Mouse (Mus musculus) intestine, embryonic 14.5 days (tissue): ENCODE data around the gene Pon3. TPM values are rescaled to one million over a fixed set of nuclear protein-coding genes. Genes with fewer than 3 reads are reported as not detected.

Experiments used
- ATAC-seq: fragments of 200-750 bp; cut with Nextera tagmentation; replicated peaks from 2 replicates; pipeline ENCODE4 v1.8.0; 2017; ENCODE audit warnings: low read depth, moderate number of reproducible peaks, moderate TSS enrichment, moderate library complexity; ENCODE audit not compliant: low FRiP score, low TSS enrichment
- DNase-seq: peaks from one replicate; pipeline ENCODE4 v3.0.0-alpha.2; 2018; ENCODE audit warnings: low spot score
- H3K27ac ChIP-seq: fragments of 300-500 bp; sonication (generic); 2 replicates; pipeline ENCODE4 v1.5.1; 2014; ENCODE audit warnings: low read depth, mild to moderate bottlenecking, control low read depth
- H3K27me3 ChIP-seq: fragments of 300-500 bp; sonication (generic); replicated peaks from 2 replicates; pipeline ENCODE4 v1.6.1; 2014; ENCODE audit warnings: low read length, control low read depth; ENCODE audit not compliant: control insufficient read depth, insufficient read depth
- H3K36me3 ChIP-seq: fragments of 300-500 bp; sonication (generic); 2 replicates; pipeline ENCODE4 v1.6.1; 2014; ENCODE audit warnings: low read length, control low read depth; ENCODE audit not compliant: control insufficient read depth, insufficient read depth
- H3K4me1 ChIP-seq: fragments of 300-500 bp; sonication (generic); replicated peaks from 2 replicates; pipeline ENCODE4 v1.6.1; 2014; ENCODE audit warnings: low read length, control low read depth, mixed read lengths; ENCODE audit not compliant: control insufficient read depth, insufficient read depth
- H3K4me2 ChIP-seq: fragments of 300-500 bp; sonication (generic); 2 replicates; pipeline ENCODE4 v1.6.1; 2014; ENCODE audit warnings: low read length
- H3K4me3 ChIP-seq: fragments of 300-500 bp; sonication (generic); 2 replicates; pipeline ENCODE4 v1.5.1; 2014; ENCODE audit warnings: low read depth, low read length, control low read depth, mixed read lengths
- H3K9ac ChIP-seq: fragments of 300-500 bp; sonication (generic); 2 replicates; pipeline ENCODE4 v1.6.1; 2014; ENCODE audit warnings: mild to moderate bottlenecking, low read length
- H3K9me3 ChIP-seq: fragments of 300-500 bp; sonication (generic); 2 replicates; pipeline ENCODE4 v1.6.1; 2016; ENCODE audit warnings: low read length, control low read depth; ENCODE audit not compliant: control insufficient read depth
- WGBS: fragments of 180-500 bp; shearing (Covaris S2); extraction: QIAGEN DNeasy Blood & Tissue Kit; methylation state at CpG from one replicate; pipeline ENCODE4 v1.1.7; 2014; 5-methylcytosine and 5-hydroxymethylcytosine counted together
- polyA plus RNA-seq: library from polyadenylated mRNA; unstranded; fragments of >200 nt; fragmentation: Nextera tagmentation; extraction: Ambion mirVana; gene quantifications from 2 replicates; pipeline ENCODE4 v1.2.1, GENCODE M21; 2014

Gene Pon3
- polyA plus RNA-seq, 1 experiment from 2014 or later: 12.2 TPM

DNA sequence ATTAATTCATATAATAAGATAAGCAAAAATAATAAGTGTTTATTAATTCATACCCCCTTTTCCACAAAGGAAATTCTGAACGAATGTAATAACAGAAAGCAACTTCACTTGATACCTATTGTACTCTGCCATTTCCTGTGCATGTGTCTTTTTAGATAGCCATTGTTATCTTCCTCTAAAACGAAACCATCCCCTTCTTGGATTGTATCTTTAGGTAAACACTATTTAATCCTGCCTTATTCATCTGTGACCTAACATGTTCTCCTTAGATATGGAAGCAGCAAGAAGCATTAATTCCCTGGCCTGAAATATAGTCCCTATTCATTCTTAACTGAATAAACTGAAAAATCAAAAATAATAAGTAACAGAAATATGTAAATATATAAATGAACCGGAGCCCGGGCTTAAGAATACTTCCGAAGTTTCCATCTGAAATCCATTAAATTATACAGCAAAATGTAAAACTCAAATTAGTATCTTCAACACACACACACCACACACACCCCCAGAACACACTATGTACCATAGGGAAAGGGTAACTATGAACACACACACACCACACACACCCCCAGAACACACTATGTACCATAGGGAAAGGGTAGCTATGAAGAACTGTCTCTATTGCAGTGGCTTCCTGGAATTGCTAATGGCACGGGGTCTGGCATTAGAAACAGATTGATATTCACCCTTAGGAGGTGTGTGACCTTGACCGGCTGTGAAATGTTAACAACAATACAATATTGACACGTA is 7.3 kb upstream of the Pon3 start:
- Histone ChIP-seq H3K36me3 (peaks cover 9% of the 10 kb centered on the region; the same call in 1 of the 2 replicates), H3K27ac (no peak overlapping the region), H3K4me3 (no peak overlapping the region), H3K4me1 (no peaks in the 10 kb centered on the region), H3K9ac (no peak overlapping the region), H3K27me3 (no peaks in the 10 kb centered on the region), H3K9me3 (no peaks in the 10 kb centered on the region), H3K4me2 (no peak overlapping the region)
- ATAC-seq: no peak
- DNase-seq: no peak
- 79% methylated on average over 8 of the region's 8 CpGs for WGBS

DNA sequence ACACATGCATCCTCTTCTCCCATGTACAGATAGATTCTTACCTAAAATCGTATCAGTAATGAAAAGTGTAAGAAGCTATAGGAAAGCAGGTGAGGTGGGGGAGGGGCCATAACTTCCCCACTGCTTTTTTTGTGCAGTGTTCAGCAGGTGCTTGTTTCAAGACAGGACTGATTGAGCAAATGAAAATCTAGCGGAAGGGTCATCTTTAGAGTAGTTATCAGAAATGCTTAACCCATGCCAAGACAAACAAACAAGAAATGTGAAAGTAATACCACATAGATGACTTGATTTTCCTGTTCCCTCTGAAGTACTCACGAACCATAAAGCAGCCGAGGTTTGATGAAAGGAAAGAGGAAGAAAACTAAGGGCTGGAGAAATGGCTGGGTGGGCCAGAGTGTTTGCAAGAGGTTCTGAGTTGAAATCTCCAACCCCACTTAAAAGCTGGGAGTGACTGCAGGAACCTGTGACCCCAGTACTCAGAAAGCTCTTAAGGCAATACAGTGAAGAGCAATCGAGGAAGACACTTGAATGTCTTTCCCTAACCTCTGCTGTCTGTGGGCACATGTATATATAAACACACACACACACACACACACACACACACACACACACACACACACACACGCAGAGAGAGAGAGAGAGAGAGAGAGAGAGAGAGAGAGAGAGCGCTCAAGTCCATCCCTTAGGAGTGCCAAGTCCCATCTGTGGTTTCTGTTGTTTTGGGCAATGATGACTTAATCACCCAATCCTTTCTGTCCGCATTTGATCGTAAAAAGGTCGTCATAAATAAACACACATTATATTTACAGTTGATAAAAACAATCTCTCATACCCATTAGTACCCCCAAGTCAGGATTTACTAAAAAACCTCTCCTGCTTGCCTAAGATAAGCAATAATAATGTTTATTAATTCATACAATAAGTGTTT is 6.5 kb upstream of the Pon3 start:
- ATAC-seq: no peak
- 77% methylated on average over 9 of the region's 10 CpGs for WGBS
- Histone ChIP-seq H3K4me3 (no peak overlapping the region), H3K27ac (no peak overlapping the region), H3K36me3 (peaks cover 7% of the 10 kb centered on the region; the same call in 1 of the 2 replicates), H3K27me3 (no peaks in the 10 kb centered on the region), H3K9ac (no peak overlapping the region), H3K4me2 (no peak overlapping the region), H3K4me1 (no peaks in the 10 kb centered on the region), H3K9me3 (no peaks in the 10 kb centered on the region)
- no peak for DNase-seq

DNA sequence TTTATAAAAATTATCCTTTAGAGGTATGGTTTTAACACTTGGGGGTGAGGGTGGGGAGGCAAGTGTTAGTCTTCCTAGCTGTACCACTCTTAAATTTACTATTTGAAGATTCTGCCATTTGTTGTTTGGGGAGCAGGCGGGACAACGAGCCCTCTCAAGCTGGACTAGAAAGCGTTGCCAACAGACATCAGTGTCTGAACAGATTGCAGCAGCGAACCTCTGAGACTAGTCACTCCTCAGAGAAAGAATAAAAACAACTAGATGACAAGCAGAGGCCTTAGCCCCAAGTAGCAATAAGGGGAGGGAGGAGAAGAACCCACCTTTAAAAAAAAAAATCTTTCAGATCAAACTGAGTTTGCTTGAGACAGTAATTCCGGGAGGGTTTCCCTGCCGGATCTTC is 795 bp downstream of the Pon3 start:
- no peak for ATAC-seq
- peaks cover 3% of the 10 kb centered on the region; the same call in 1 of the 2 replicates for H3K4me1 ChIP-seq
- no peaks in the 10 kb centered on the region for H3K9me3 ChIP-seq
- H3K27me3 ChIP-seq: no peaks in the 10 kb centered on the region
- peak; percentile 52 for DNase-seq
- H3K4me3 ChIP-seq: peak overlapping the region; percentile 45
- H3K36me3 ChIP-seq: no peaks in the 10 kb centered on the region
- peak overlapping the region; percentile 48; the same call in 1 of the 2 replicates for H3K9ac ChIP-seq
- no peak overlapping the region for H3K27ac ChIP-seq
- WGBS: 40% methylated on average over 6 of the region's 6 CpGs
- H3K4me2 ChIP-seq: peak overlapping the region; percentile 73

DNA sequence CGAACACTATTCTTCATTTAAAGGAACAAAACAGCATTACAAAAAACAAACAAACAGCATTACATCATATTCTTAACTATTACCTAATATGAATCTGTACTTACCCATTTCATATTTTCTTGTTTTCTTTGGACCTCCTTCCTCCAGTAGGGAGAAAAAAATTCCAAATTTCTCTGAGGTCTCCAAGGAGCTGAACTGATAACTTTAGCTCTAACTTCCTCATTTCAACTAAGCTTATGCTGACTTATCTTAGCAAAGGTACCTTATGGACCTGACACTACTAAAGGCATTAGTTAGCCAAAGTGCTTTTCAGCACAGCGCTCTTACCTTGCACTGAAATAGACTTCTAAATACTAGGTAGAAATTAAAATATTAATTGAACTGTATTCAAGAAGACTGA is 1.2 kb downstream of the Pon3 start:
- H3K9me3 ChIP-seq: no peaks in the 10 kb centered on the region
- peak overlapping the region; percentile 73 for H3K4me2 ChIP-seq
- WGBS: 98% methylated on average over 2 of the region's 2 CpGs
- peaks cover 3% of the 10 kb centered on the region; the same call in 1 of the 2 replicates for H3K4me1 ChIP-seq
- no peak overlapping the region for H3K9ac ChIP-seq
- ATAC-seq (no peak), DNase-seq (no peak)
- no peak overlapping the region for H3K4me3 ChIP-seq
- H3K27ac ChIP-seq: no peak overlapping the region
- no peaks in the 10 kb centered on the region for H3K27me3 ChIP-seq
- no peaks in the 10 kb centered on the region for H3K36me3 ChIP-seq

DNA sequence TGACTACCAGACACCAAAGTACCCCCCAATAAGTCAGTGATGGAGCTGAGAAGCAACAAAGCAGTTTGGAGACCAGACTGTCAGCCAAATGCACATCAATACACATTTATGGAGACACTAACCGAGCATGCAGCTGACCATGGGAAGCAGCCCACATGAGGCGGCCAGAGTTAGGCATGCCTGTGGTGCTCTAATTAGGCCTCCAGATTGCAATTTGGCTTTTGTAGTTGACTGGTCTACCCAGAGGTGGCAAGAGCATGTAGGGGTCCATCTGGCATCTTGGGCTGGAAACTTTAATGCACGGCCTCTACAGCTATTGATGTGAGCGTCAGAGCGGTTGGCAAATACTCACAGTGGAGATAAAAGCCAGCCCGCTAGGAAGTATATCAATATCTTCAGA is 10.2 kb downstream of the Pon3 start:
- Histone ChIP-seq H3K27ac (no peak overlapping the region), H3K4me1 (no peaks in the 10 kb centered on the region), H3K4me3 (no peak overlapping the region), H3K36me3 (no peaks in the 10 kb centered on the region), H3K27me3 (no peaks in the 10 kb centered on the region), H3K9ac (no peak overlapping the region), H3K4me2 (no peak overlapping the region), H3K9me3 (no peaks in the 10 kb centered on the region)
- DNase-seq (no peak), ATAC-seq (no peak)
- 94% methylated on average over 6 of the region's 6 CpGs for WGBS

DNA sequence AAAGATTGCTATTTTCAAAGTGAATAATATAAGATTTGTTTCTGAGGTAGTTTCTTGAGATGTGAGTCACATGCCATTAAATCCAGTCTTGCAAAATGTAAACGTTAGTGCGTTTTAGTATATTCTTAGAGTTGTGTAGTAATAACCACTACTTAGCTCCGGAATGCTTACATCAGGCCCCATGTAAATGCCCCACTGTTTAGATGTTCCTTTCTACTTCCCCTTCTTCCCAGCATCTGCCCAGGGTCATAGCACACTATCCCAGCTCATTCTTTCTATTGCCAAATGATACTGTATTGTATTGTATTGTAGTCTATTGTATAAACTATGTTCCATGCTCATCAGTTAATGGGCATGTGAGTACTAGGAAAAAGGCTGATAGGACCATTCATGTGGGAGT is 17.3 kb downstream of the Pon3 start:
- Histone ChIP-seq H3K27me3 (no peaks in the 10 kb centered on the region), H3K36me3 (no peaks in the 10 kb centered on the region), H3K4me3 (no peak overlapping the region), H3K9me3 (no peaks in the 10 kb centered on the region), H3K9ac (no peak overlapping the region), H3K4me2 (no peak overlapping the region), H3K4me1 (no peaks in the 10 kb centered on the region), H3K27ac (no peak overlapping the region)
- WGBS: 78% methylated on average over 3 of the region's 3 CpGs
- no peak for ATAC-seq
- DNase-seq: peak; percentile 6

DNA sequence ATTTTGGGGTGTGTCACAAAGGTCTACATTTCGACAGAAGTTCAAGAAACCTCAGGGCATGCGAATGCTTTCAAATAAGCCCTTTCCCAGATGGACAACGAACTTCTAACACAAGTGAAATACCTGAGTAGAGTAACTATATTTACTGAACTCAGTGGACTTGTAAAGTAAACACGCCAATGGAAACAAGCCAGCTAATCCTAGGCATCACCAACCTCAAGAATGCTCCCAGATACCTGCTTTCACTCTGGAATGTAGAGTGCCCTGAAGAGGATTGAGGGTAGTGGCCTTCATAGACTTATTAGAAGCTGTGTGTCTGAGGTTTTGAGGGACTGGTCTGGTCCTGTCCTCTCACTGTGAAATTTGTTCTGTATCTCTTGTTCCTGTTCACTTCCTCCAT is 18.6 kb downstream of the Pon3 start:
- Histone ChIP-seq H3K4me3 (no peak overlapping the region), H3K27me3 (no peaks in the 10 kb centered on the region), H3K9ac (no peak overlapping the region), H3K9me3 (no peaks in the 10 kb centered on the region), H3K4me2 (no peak overlapping the region), H3K27ac (no peak overlapping the region), H3K4me1 (no peaks in the 10 kb centered on the region), H3K36me3 (no peaks in the 10 kb centered on the region)
- WGBS: 74% methylated on average over 4 of the region's 4 CpGs
- no peak for ATAC-seq
- DNase-seq: peak; percentile 2

DNA sequence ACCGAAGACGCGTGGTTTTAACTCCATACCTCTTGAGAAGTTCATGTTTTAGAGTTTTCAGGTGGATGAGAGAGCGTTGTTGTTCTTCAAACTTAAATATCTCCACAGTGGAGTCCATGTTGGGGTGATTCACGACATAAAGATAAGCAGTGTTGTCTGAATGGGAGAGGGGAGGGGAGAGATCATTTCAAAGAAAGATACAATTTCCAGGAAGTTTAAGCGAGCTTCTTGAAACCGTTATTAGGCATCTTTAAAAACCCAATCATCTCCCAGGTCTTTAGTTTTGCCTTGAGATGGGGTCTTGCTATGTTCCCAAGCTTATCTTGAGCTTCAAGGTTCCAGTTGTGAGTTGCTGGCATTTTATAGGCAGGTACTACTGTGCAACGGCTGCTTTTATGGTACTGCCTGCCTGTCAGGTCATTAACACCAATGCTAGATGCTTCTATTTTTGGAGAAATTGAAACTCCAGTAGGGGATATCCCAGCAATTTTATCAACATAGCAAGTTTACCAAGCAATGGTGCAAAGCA is 19.2 kb downstream of the Pon3 start:
- no peaks in the 10 kb centered on the region for H3K36me3 ChIP-seq
- H3K4me2 ChIP-seq: no peak overlapping the region
- DNase-seq: no peak
- no peak overlapping the region for H3K27ac ChIP-seq
- H3K4me3 ChIP-seq: no peak overlapping the region
- H3K9ac ChIP-seq: no peak overlapping the region
- no peaks in the 10 kb centered on the region for H3K9me3 ChIP-seq
- no peaks in the 10 kb centered on the region for H3K27me3 ChIP-seq
- no peaks in the 10 kb centered on the region for H3K4me1 ChIP-seq
- ATAC-seq: no peak
- WGBS: 91% methylated on average over 8 of the region's 8 CpGs
